Mouse (Mus musculus) liver, embryonic 14.5 days (tissue): ENCODE data around the gene Nipa1. TPM values are rescaled to one million over a fixed set of nuclear protein-coding genes. Genes with fewer than 3 reads are reported as not detected.

ENCODE experiments used
- ATAC-seq: fragments of 200-750 bp; cut with Nextera tagmentation; 2 replicates; pipeline ENCODE4 v1.8.0; 2017; ENCODE audit warnings: moderate number of reproducible peaks, mild to moderate bottlenecking, moderate library complexity; ENCODE audit not compliant: insufficient read depth
- DNase-seq, 3 experiments: peaks; one replicate each; pipeline ENCODE4 v3.0.0-alpha.2; 2012 to 2013; ENCODE audit warnings: low read depth in 3 of 3, low spot score in 3 of 3
- H3K27ac ChIP-seq: fragments of 300-500 bp; sonication (generic); 2 replicates; pipeline ENCODE4 v1.5.1; 2014; ENCODE audit warnings: moderate library complexity, mild to moderate bottlenecking, control low read depth, inconsistent platforms
- H3K27me3 ChIP-seq: fragments of 300-500 bp; sonication (generic); 2 replicates; pipeline ENCODE4 v1.6.1; 2014; ENCODE audit warnings: mild to moderate bottlenecking, low read length, moderate library complexity; ENCODE audit not compliant: control insufficient read depth, insufficient read depth
- H3K36me3 ChIP-seq: fragments of 300-500 bp; sonication (generic); replicated peaks from 2 replicates; pipeline ENCODE4 v1.6.1; 2014; ENCODE audit warnings: low read depth; ENCODE audit not compliant: control insufficient read depth, insufficient read depth
- H3K4me1 ChIP-seq, 2 experiments: fragments of 200-500 bp in 1 of 2; fragments of 300-500 bp in 1 of 2; sonication (generic) in 1 of 2; replicated peaks; 2 replicates each; pipeline ENCODE4 v1.6.1; 2012 to 2014; ENCODE audit warnings: antibody characterized with exemption in 1 of 2, inconsistent platforms in 1 of 2, low read length in 1 of 2; ENCODE audit not compliant: control insufficient read depth in 2 of 2, insufficient read depth in 2 of 2
- H3K4me2 ChIP-seq: fragments of 300-500 bp; sonication (generic); 2 replicates; pipeline ENCODE4 v1.6.1; 2014; ENCODE audit warnings: low read depth, mild to moderate bottlenecking, control low read depth, moderate library complexity
- H3K4me3 ChIP-seq, 2 experiments: fragments of 200-500 bp in 1 of 2; fragments of 300-500 bp in 1 of 2; sonication (generic) in 1 of 2; 2 replicates each; pipeline ENCODE4 v1.5.1; 2012 to 2014; ENCODE audit warnings: low read depth in 2 of 2, low read length in 2 of 2, mild to moderate bottlenecking in 2 of 2, control low read depth in 1 of 2, inconsistent platforms in 1 of 2, moderate library complexity in 1 of 2; ENCODE audit not compliant: insufficient read depth in 1 of 2
- H3K9ac ChIP-seq: fragments of 300-500 bp; sonication (generic); replicated peaks from 2 replicates; pipeline ENCODE4 v1.6.1; 2014; ENCODE audit warnings: mild to moderate bottlenecking, control low read depth, moderate library complexity
- H3K9me3 ChIP-seq: fragments of 300-500 bp; sonication (generic); 2 replicates; pipeline ENCODE4 v1.6.1; 2016; ENCODE audit warnings: low read length, mixed read lengths; ENCODE audit not compliant: control insufficient read depth
- CTCF ChIP-seq: IDR thresholded peaks from 2 replicates; pipeline ENCODE4 v1.5.1; 2016; ENCODE audit warnings: antibody characterized with exemption, low read depth, control low read depth
- EP300 ChIP-seq: IDR thresholded peaks from 2 replicates; pipeline ENCODE4 v1.6.1; 2016; ENCODE audit warnings: antibody characterized with exemption, low read depth
- WGBS: fragments of 180-500 bp; shearing (Covaris S2); extraction: QIAGEN DNeasy Blood & Tissue Kit; methylation state at CpG from one replicate; pipeline ENCODE4 v1.1.7; 2014; ENCODE audit not compliant: insufficient replicate concordance; 5-methylcytosine and 5-hydroxymethylcytosine counted together
- polyA plus RNA-seq, 2 experiments: library from polyadenylated mRNA; depleted of rRNA in 1 of 2; stranded (reverse) in 1 of 2; unstranded in 1 of 2; fragments of >200 nt; fragmentation: Nextera tagmentation in 1 of 2; extraction: Ambion mirVana in 1 of 2; gene quantifications; 2 replicates each; pipeline versions ENCODE4 v1.2.1 to v1.2.3; 2012 to 2014

The Nipa1 gene
- polyA plus RNA-seq (2012; rRNA removed) (6.6 and 8.1 TPM in 2 replicates), polyA plus RNA-seq (2014; fragmentation: Nextera tagmentation; extraction: Ambion mirVana) (10.9 and 12.3 TPM in 2 replicates)

- Histone ChIP-seq H3K9me3 (no peaks in the 10 kb centered on the region), H3K36me3 (no peaks in the 10 kb centered on the region), H3K9ac (peak within 1 kb of the TSS; percentile 81), H3K4me1 (peaks cover 33 to 40% of the 10 kb centered on the region in 2 experiments), H3K4me2 (peak within 1 kb of the TSS; percentile 82), H3K4me3 (peak within 1 kb of the TSS; percentile 67 to 87), H3K27me3 (no peaks in the 10 kb centered on the region), H3K27ac (peak within 1 kb of the TSS; percentile 93)
- ATAC-seq (no peak), DNase-seq (no peak)
- 41% methylated on average over 3 of the region's 3 CpGs for WGBS
- no peak for TF ChIP-seq CTCF
- no peak for TF ChIP-seq EP300
Measured at GRCm38 (mm10) chr7:56019930-56020253, at the start of gene Nipa1. Nipa1 (minus strand) TSS chr7:56019954.

GRCm38 (mm10) chr7:56066634-56067033 lies 46.9 kb upstream of the Nipa1 start:
- no peak overlapping the region for H3K9ac ChIP-seq
- H3K36me3 ChIP-seq: peaks cover 7% of the 10 kb centered on the region; the same call in 1 of the 2 replicates
- peak; percentile 42 for TF ChIP-seq EP300
- TF ChIP-seq CTCF: no peak
- no peaks in the 10 kb centered on the region for H3K9me3 ChIP-seq
- no peak for DNase-seq
- no peak overlapping the region for H3K4me3 ChIP-seq
- WGBS: 77% methylated on average over 1 of the region's 1 CpGs
- H3K27me3 ChIP-seq: no peaks in the 10 kb centered on the region
- H3K27ac ChIP-seq: no peak overlapping the region
- peak; percentile 50 for ATAC-seq
- H3K4me1 ChIP-seq: no peaks in the 10 kb centered on the region
- H3K4me2 ChIP-seq: no peak overlapping the region

- H3K4me2 ChIP-seq: peak overlapping the region; percentile 3; the same call in 1 of the 2 replicates
- DNase-seq: no peak
- 57% methylated on average over 2 of the region's 2 CpGs for WGBS
Measured at GRCm38 (mm10) chr7:56066136-56066535, 46.4 kb upstream of the Nipa1 start.

DNA sequence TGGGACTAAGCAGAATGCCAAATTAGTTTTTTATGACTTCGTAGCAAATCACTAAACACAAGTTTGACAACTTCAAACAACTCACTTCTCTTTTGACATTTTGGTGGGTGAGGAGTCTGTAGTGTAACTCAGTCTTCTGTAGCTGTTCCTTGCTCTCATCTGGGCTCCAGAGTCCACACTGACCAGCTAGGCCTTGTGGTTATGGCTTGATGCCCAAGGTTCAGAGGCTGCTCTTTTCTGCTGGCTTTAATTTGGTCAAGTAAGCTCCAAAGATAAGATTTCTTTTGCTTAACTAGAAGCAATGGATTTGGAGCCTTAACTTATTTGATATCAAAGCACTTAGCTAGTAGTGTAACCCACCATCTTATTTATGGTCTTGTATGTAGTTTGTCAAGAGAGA lies 45.1 kb upstream of the Nipa1 start:
- H3K27ac ChIP-seq: no peak overlapping the region
- H3K36me3 ChIP-seq: peaks cover 4% of the 10 kb centered on the region; the same call in 1 of the 2 replicates
- H3K4me1 ChIP-seq: no peaks in the 10 kb centered on the region
- 75% methylated on average over 1 of the region's 1 CpGs for WGBS
- no peak overlapping the region for H3K9ac ChIP-seq
- H3K4me2 ChIP-seq: no peak overlapping the region
- ATAC-seq (no peak), DNase-seq (no peak)
- TF ChIP-seq CTCF: no peak
- H3K27me3 ChIP-seq: no peaks in the 10 kb centered on the region
- no peak overlapping the region for H3K4me3 ChIP-seq
- H3K9me3 ChIP-seq: no peaks in the 10 kb centered on the region

More at GRCm38 (mm10) chr7:56066136-56066535, 46.4 kb upstream of the Nipa1 start:
- H3K9ac ChIP-seq: no peak overlapping the region
- no peak overlapping the region for H3K4me3 ChIP-seq
- peaks cover 7% of the 10 kb centered on the region; the same call in 1 of the 2 replicates for H3K36me3 ChIP-seq
- no peak for TF ChIP-seq EP300
- no peak for TF ChIP-seq CTCF
- no peak overlapping the region for H3K27ac ChIP-seq
- no peaks in the 10 kb centered on the region for H3K27me3 ChIP-seq
- H3K9me3 ChIP-seq: no peaks in the 10 kb centered on the region
- no peaks in the 10 kb centered on the region for H3K4me1 ChIP-seq
- ATAC-seq: no peak

GRCm38 (mm10) chr7:56055338-56055737 lies 35.6 kb upstream of the Nipa1 start:
- 82% methylated on average over 3 of the region's 3 CpGs for WGBS
- Histone ChIP-seq H3K9ac (no peak overlapping the region), H3K36me3 (peaks cover 15% of the 10 kb centered on the region), H3K4me2 (no peak overlapping the region), H3K27me3 (no peaks in the 10 kb centered on the region), H3K4me1 (peaks cover 6 to 9% of the 10 kb centered on the region in 2 experiments), H3K4me3 (no peak overlapping the region), H3K9me3 (no peaks in the 10 kb centered on the region), H3K27ac (no peak overlapping the region)
- ATAC-seq (no peak), DNase-seq (no peak)
- TF ChIP-seq EP300: no peak
- no peak for TF ChIP-seq CTCF
